Mouse (Mus musculus) G1E (cell line): ENCODE measurements around the gene Epp13. TPM values are rescaled to one million over a fixed set of nuclear protein-coding genes. Genes with fewer than 3 reads are reported as not detected.
"Not testable (repeated sequence)": the region's sequence is repeated elsewhere in the genome, so short reads cannot be mapped to it uniquely, and the experiment has no call there.

Experiments
- ATAC-seq: 2 replicates; pipeline ENCODE4 v1.8.0; 2016; ENCODE audit warnings: mild to moderate bottlenecking; ENCODE audit not compliant: insufficient number of reproducible peaks, poor library complexity, low FRiP score, severe bottlenecking; ENCODE audit errors: extremely low read depth
- DNase-seq: peaks from one replicate; pipeline ENCODE4 v3.0.0; 2012; ENCODE audit warnings: low spot score
- H3K27me3 ChIP-seq: 2 replicates; pipeline ENCODE4 v1.6.1; 2012; ENCODE audit warnings: mild to moderate bottlenecking, low read length, inconsistent platforms; ENCODE audit not compliant: insufficient read depth
- H3K36me3 ChIP-seq: replicated peaks from 2 replicates; pipeline ENCODE3; 2012; ENCODE audit warnings: mild to moderate bottlenecking, inconsistent platforms
- H3K4me1 ChIP-seq: 2 replicates; pipeline ENCODE4 v1.6.1; 2012; ENCODE audit warnings: low read depth, low read length, inconsistent platforms, mixed read lengths; ENCODE audit not compliant: insufficient read depth
- H3K4me3 ChIP-seq: 2 replicates; pipeline ENCODE4 v1.5.1; 2012; ENCODE audit warnings: low read depth, mild to moderate bottlenecking, inconsistent platforms, low read length, moderate library complexity, mixed read lengths
- H3K9me3 ChIP-seq: replicated peaks from 2 replicates; pipeline ENCODE4 v1.6.1; 2012; ENCODE audit warnings: inconsistent platforms
- CTCF ChIP-seq: IDR thresholded peaks from 2 replicates; pipeline ENCODE4 v1.5.1; 2012; ENCODE audit warnings: low read depth, low read length, inconsistent platforms, mixed read lengths
- GATA1 ChIP-seq: IDR thresholded peaks from 2 replicates; pipeline ENCODE4 v1.6.1; 2012; ENCODE audit warnings: borderline replicate concordance, low read length, inconsistent platforms, mixed read lengths
- GATA2 ChIP-seq: IDR thresholded peaks from 2 replicates; pipeline ENCODE4 v1.6.1; 2012; ENCODE audit warnings: low read depth, low read length, inconsistent platforms, borderline replicate concordance
- POLR2AphosphoS5 ChIP-seq: IDR thresholded peaks from 2 replicates; pipeline ENCODE4 v1.6.1; 2012; ENCODE audit warnings: low read depth, low read length, inconsistent platforms; ENCODE audit not compliant: insufficient replicate concordance
- TAL1 ChIP-seq: conservative IDR thresholded peaks from 2 replicates; pipeline ENCODE4 v1.6.1; 2012; ENCODE audit warnings: low read depth, low read length, inconsistent platforms, mixed read lengths
- polyA plus RNA-seq: library from polyadenylated mRNA; stranded (reverse); fragments of >175 nt; gene quantifications from 2 replicates; pipeline ENCODE4 v1.2.3, GENCODE M21; 2012
- total RNA-seq, 2 experiments: library from RNA; stranded (forward) in 1 of 2; stranded (reverse) in 1 of 2; fragments of 200-1000 nt in 1 of 2; fragments of >200 nt in 1 of 2; fragmentation: Nextera tagmentation in 1 of 2; gene quantifications; 2 replicates each; pipeline ENCODE4 v1.2.3; 2014 to 2017

The Epp13 gene
- total and polyA plus RNA-seq, 3 experiments, result not detected

DNA sequence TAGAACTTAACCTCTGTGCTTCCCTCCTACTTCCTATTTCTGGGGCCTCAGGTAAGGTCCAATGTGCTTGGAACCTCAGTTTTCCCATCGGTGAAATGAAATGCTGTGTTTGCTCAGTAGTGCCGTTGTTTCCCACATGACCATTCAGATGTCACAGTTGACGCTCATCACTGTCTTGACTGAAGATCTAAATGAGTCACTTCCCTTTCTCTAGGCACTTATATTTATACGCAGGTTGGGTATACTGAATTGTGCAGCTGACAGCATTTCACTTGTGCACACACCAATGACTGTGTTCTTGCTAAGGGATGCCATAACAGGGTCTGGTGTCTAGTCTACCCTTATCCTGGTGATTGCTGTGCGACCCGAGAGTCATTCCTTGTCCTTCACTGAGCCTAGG, 32.9 kb downstream of the Epp13 start:
- Histone ChIP-seq H3K4me3 (no peak overlapping the region; the same call in 1 of the 2 replicates), H3K9me3 (no peaks in the 10 kb centered on the region), H3K4me1 (peaks cover 41% of the 10 kb centered on the region), H3K36me3 (peaks cover 33% of the 10 kb centered on the region), H3K27me3 (no peaks in the 10 kb centered on the region)
- DNase-seq, result no peak
- no peak for TF ChIP-seq CTCF
- TF ChIP-seq TAL1, result no peak
- TF ChIP-seq GATA2, result no peak
- no peak for TF ChIP-seq POLR2AphosphoS5
- no peak for TF ChIP-seq GATA1
- 0 out of 2 replicates have a peak, but pooled peaks have one; percentile 16 for ATAC-seq

DNA sequence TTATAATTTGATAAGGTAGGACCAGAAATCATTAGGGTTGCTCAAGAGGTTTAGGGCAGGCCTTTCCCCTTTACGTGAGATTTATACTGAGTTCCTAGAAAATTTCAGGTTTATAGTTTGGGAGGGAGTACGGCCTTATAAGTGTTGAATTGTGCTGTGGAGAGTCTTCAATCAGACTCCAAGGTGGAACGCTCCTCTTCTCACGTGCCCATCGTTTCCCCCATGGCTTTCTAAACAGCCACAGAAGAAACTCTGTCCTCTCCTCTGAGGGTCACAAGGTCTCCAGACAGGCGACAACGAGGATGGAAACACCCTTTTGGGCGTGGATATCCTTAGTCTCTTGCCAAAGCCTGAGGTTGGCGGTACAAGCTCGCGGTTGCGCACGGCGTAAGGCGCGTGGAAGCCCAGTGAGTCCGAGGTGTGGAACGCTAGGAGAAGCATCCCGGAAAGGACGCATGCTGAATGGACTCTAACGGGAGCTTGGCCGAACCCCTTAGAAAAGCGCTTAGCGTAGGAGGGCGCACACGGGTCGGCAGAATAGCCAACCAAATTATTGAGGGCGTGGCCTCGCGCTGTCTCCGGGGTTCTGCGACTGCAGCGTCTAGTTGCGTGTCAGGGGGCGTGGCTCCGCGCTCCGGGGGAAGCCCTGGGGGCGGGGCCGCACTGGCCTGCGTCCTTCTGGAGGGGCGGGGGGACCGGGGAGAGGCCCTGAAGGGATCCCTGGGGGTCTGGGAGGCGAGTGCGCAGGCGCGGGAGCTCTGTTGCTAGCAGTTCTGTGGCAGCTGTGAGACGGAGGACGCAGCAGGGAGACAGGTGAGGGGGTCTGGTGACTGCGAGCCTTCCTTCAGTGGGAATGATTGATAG, 33.6 kb downstream of the Epp13 start, which contains the start of gene Zfp667:
Gene Zfp667, plus strand, starts transcription at position 738 of the 864 bp plus-strand sequence.
- Histone ChIP-seq H3K4me1 (peaks cover 41% of the 10 kb centered on the region), H3K36me3 (peaks cover 31% of the 10 kb centered on the region), H3K4me3 (peak within 1 kb of the TSS; percentile 73), H3K9me3 (no peaks in the 10 kb centered on the region), H3K27me3 (no peaks in the 10 kb centered on the region)
- DNase-seq (peak; percentile 96), ATAC-seq (peak; percentile 80)
- TF ChIP-seq POLR2AphosphoS5, result no peak
- no peak for TF ChIP-seq TAL1
- TF ChIP-seq CTCF, result no peak
- no peak for TF ChIP-seq GATA2
- no peak for TF ChIP-seq GATA1

DNA sequence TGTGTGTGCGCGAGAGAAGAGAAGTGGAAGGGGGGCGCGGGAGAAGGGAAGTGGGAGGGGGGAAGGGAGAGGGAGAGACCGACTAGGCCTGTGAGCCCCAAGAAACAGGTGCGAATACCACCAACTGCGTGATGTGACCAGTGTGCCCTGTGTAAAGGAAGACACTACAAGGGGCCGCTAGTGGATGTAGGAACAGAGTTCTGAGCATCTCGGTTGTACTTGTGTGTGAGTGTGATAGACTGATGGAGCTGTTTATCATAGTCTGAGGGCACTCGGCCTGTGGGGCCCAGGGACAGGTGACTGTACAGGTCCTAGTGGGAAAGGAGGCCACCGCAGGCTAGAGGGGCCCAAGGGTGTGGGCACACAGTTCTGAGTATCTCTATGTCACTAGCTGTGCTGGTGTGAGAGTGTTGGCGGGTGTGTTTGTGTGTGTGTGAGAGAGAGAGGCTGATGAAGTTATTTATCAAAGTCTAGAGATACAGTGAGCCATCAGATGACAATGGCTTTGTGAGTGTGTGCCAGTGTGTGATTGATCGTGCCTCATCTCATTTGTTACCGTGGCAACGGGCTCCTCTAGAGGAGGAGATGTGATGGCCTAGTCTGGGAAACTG, 34.5 kb downstream of the Epp13 start:
- Histone ChIP-seq H3K36me3 (peaks cover 26% of the 10 kb centered on the region), H3K27me3 (no peaks in the 10 kb centered on the region), H3K9me3 (no peaks in the 10 kb centered on the region), H3K4me3 (peak overlapping the region; percentile 73), H3K4me1 (peaks cover 41% of the 10 kb centered on the region)
- TF ChIP-seq CTCF, result no peak
- no peak for TF ChIP-seq TAL1
- no peak for TF ChIP-seq GATA1
- no peak for TF ChIP-seq POLR2AphosphoS5
- TF ChIP-seq GATA2, result no peak
- ATAC-seq, result no peak
- peak; percentile 4 for DNase-seq

DNA sequence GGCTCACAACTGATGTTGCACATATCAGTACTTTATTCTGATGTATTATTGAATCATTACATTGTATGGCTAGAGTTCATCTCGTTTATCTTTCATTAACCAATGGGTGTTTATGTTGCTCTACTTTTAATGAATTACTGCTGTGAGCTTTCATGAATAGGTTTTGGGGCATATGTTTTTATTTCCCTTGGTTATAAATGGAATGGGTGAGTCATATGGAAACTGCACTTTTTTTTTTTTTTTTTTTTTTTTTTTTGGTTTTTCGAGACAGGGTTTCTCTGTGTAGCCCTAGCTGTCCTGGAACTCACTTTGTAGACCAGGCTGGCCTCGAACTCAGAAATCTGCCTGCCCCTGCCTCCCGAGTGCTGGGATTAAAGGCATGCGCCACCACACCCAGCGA, 38.6 kb downstream of the Epp13 start:
- not testable (repeated sequence) for H3K4me3 ChIP-seq, H3K9me3 ChIP-seq, H3K27me3 ChIP-seq, ATAC-seq, DNase-seq
- H3K4me1 ChIP-seq, result peaks cover 20% of the 10 kb centered on the region
- peaks cover 57% of the 10 kb centered on the region for H3K36me3 ChIP-seq

DNA sequence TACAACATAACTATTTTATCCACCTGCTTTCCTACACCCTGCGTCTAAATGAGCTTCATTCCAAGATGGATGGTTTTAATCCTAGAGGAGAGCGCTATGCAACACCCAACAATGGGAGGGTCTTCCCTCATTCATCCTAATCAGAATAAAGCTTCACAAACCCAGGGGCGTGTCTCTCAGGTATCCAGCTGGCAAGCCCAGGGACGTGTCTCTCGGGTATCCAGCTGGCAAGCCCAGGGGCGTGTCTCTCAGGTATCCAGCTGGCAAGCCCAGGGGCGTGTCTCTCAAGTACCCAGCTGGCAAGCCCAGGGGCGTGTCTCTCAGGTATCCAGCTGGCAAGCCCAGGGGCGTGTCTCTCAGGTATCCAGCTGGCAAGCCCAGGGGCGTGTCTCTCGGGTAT, 48.3 kb downstream of the Epp13 start:
- H3K9me3 ChIP-seq, H3K4me3 ChIP-seq, H3K4me1 ChIP-seq, DNase-seq, ATAC-seq, H3K27me3 ChIP-seq: not testable (repeated sequence)
- peaks cover 33% of the 10 kb centered on the region for H3K36me3 ChIP-seq

DNA sequence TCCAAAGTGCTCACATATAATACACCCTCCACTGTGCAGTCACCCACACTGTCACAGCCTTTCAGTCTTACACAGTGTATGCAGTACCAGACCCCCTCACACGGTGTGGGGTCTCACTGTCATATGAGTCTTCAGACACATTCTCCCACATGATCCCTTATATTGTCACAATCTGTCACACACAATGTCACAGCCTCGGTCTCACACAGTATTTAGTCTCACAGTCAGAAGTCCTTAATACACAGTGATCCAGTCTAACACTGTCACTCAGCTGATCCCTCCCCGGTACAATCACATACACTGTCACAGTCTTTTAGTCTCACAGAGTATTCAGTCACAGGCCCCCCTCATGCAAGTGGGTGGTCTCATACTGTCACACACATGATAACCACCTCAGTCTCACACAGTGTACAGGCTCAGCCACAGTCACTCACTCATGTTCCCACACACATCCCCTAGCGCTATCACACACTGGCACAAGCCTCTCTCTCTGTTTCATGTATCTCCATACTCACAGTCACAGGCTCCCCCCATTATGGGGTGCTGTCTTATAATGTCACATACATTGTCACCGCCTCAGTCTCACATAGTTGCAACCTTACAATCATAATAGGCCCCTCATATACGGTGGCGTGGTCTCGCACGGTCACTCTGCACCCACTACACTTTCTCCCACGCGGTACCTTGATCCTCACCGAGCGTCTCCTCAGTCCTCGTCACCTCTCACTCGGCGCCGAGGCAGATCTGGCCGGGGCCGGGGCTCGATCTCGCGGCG, 78.1 kb downstream of the Epp13 start:
- H3K4me3 ChIP-seq, result peak overlapping the region; percentile 52; the same call in 1 of the 2 replicates
- TF ChIP-seq GATA1 (no peak), CTCF (no peak), POLR2AphosphoS5 (no peak)
- H3K9me3 ChIP-seq, result no peaks in the 10 kb centered on the region
- ATAC-seq (no peak), DNase-seq (no peak)
- no peaks in the 10 kb centered on the region for H3K36me3 ChIP-seq
- peaks cover 4% of the 10 kb centered on the region; the same call in 1 of the 2 replicates for H3K4me1 ChIP-seq
- no peaks in the 10 kb centered on the region for H3K27me3 ChIP-seq
